Mouse (Mus musculus): ENCODE results near the gene Trim59.

DNA sequence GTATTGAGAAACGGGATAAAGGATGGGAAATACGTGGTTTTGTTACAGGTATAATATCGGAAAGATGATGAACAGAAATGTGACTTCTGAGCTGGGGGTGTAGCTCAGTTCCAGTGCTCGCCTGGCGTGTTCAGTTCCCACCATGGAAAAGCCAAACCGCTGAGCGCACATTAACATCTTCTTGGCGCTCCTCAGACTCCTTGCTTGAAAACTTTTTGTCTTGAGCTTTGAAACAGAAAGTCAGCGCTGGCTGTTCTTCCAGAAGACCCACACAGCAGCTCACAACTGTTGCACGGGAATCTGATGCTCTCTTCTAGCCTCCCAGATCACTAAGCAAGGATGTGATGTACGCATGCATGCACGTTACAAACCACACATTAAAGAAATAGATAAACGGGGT is 1.2 kb upstream of the Trim59 start:
- no peak for TF ChIP-seq POLR2A (IDR thresholded peaks at IDR 0.05; ENCODE audit: low read depth, low read length)
- TF ChIP-seq CTCF (IDR thresholded peaks at IDR 0.05; ENCODE audit: extremely low read depth, insufficient read length, insufficient replicate concordance, low read depth, low read length): no peak
